Mouse (Mus musculus): ENCODE measurements at regions not wholly inside any gene's neighbourhood (a gene's known extent, or its start where the extent isn't known, plus 50 kb on each side); places are given as distances from the start of the nearest gene placed in this dataset.

DNA sequence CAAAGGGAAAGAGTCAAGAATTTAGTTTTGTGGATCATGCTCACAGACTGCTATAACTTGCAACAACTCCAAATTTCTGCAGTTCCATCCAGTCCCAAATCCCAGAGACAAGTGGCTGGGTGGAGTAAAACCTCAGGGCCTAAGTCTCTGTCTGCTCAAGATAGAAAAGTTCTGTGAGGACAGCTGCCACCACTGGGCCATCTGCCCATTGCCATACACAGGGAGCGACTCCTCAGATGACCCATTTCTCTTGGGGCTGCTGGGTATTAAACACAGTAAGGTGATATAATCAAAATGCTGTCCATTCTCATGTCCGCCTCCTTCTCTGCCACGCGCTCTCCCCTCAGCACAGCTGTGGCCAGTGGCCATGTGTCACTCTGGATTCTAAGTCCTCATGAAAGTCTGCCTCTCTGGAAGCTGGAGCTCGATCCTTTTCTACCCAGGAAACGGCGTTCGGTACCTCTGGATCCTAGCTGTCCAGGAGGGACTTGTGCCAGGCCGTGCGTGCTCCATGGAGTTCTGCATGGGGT is 132.3 kb upstream of the Azi2 start:
- TF ChIP-seq GATA1 (IDR thresholded peaks at IDR 0.05; ENCODE audit: low read length) (no peak), TAL1 (IDR thresholded peaks at IDR 0.05; ENCODE audit: low read length) (no peak)

All from erythroblast, embryonic 14.5 days (primary cell).